Mouse (Mus musculus) left cerebral cortex, postnatal 36 days (tissue): ENCODE data around the gene Isyna1. TPM values are rescaled to one million over a fixed set of nuclear protein-coding genes. Genes with fewer than 3 reads are reported as not detected.
A peak's percentile ranks its signal among the peaks of the same experiment; 100 is the strongest.

Experiments used
- DNase-seq, 2 experiments: peaks; one replicate each; pipeline ENCODE4 v3.0.0; 2021 to 2022; ENCODE audit warnings: low spot score in 2 of 2, mixed read lengths in 1 of 2
- intact Hi-C: fragments of 180-260 bp; cut with DNase I; formaldehyde crosslinking; loops from one replicate; pipeline ENCODE4 v1.15.1; 2025
- total RNA-seq, 2 experiments: library from RNA; stranded (reverse); gene quantifications; 2 replicates each; pipeline ENCODE4 v1.2.3; 2021

Isyna1 gene
- total RNA-seq, 2 experiments from 2014 or later: 47.5 to 53.0 TPM

DNA sequence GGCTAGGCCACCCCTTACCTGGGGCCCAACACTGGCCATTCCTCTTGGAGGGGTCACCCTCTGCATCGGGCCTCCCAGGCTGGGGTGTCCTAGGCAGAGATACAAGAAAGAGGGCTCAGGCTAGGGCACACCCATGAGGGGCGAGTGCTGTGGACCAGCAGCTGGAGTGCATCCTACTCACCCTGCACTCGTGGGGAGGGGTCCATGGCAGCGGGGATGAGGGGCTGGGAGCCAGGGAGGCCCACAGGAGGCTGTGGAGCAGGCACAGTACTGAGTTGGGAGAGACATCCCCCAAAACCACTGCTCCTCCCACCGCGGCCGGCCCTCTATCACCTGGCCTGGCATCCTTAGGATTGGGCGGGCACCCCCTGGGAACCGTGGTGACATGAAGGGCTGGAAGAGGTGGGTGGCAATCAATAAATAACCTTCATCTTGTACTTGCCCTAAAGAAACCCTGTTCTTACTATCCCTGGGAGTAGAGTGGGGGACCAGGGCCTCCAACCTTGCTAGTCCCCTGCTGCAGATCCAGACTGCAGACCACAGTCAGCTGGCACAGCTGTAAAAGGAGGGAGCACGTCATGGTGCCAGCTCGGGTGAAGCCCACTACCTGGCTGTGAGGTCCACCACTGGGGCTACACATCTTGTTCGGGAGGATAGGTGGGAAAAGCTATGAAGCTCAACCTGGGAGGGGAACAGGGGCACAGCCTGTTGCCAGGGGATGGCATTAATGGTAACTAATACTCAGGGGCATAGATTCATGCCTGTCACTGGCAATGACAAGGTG, 5.5 kb downstream of the Isyna1 start:
- intact Hi-C loops: no loop called here
- DNase-seq: no peak

GRCm38 (mm10) chr8:70600473-70601270, 6.5 kb downstream of the Isyna1 start:
- no peak for DNase-seq
- intact Hi-C loops: no loop called here

GRCm38 (mm10) chr8:70601271-70601649, 7.1 kb downstream of the Isyna1 start:
- peak; percentile 78 to 83 for DNase-seq
- intact Hi-C loops: no loop called here

- intact Hi-C loops: no loop called here
- DNase-seq: no peak
Measured at GRCm38 (mm10) chr8:70602139-70602811, 8.1 kb downstream of the Isyna1 start.

- no peak for DNase-seq
- intact Hi-C loops: no loop called here
Measured at GRCm38 (mm10) chr8:70604558-70604957, 10.4 kb downstream of the Isyna1 start.

- DNase-seq: no peak
- intact Hi-C loops: no loop called here
Measured at GRCm38 (mm10) chr8:70605871-70606779, 12.0 kb downstream of the Isyna1 start.

GRCm38 (mm10) chr8:70606780-70607602, 12.8 kb downstream of the Isyna1 start:
- DNase-seq: no peak
- intact Hi-C loops: no loop called here

DNA sequence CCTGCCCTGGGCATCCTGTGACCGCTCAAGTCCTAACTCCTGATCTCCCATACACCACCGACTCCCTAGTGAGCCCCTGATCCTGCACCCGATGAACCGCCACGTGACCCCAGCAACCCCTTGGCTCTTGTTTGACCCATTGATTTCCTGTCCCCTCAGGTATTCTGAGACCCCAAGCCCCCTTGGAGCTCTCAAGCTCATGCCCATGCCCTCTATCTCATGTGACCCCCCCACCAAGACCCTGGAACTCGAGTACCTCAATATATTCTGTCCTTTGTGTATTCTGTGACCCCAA, 13.4 kb downstream of the Isyna1 start:
- intact Hi-C loops: no loop called here
- DNase-seq: no peak

- DNase-seq: peak; percentile 68 to 70
- intact Hi-C loops: no loop called here
Measured at GRCm38 (mm10) chr8:70607898-70608748, 13.9 kb downstream of the Isyna1 start.

DNA sequence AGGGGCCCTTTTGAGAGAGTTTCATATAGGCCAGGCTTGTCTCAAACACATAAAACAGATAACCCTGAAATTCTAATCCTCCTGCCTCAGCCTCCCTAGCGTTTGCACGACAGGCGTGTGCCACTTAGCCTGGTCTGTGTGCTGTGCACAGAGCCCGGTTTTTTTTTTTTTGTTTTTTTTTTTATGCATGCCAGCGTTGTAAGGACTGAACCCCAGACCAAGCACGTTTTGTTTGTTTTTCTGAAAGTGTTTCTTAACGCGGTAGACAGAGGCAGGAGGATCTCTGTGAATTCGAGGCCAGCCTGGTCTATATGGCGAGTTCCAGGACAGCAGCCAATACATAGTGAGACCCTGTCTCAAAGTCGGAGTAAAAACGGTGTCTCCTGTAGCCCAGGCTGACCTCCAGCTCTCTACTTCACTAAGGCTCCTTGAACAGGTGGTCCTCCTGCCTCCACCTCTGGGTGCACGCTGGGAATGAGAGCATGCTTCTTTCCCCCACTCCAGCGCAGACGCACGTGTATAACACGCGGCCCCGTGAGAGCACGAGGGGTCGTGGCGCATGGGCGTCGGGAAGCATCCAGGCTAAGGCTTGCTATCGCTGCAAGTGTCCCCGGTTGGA, 14.7 kb downstream of the Isyna1 start, which contains the start of gene Ssbp4:
TSS of gene Ssbp4 (minus strand) at position 124 of the 619 bp plus-strand sequence.
- intact Hi-C loops: no loop called here
- no peak for DNase-seq

DNA sequence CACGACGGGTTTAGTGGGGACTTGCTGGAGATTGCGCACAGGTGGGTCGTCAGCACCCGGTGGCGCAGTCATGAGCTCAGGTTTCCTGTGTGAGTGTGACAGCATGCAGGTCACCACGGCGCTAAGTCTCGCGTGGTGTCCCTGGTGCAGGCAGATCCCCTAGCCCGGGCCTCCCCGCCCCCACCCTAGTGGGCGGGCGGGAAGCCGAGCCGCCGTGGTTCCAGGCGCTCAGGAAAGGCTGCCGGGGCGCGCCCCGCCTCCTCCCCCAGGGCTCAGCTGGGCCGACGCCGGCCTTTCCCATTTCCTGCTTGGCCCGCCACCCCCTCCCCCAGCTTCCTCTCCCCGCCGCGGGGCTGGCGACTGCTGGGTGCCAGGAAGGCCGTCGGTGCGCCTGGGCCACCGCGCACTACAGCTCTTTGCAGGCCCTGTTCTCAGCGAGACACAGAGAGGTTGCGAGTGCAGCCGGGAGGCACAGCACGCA, 15.2 kb downstream of the Isyna1 start:
- DNase-seq: peak; percentile 70 to 71
- intact Hi-C loops: no loop called here

DNA sequence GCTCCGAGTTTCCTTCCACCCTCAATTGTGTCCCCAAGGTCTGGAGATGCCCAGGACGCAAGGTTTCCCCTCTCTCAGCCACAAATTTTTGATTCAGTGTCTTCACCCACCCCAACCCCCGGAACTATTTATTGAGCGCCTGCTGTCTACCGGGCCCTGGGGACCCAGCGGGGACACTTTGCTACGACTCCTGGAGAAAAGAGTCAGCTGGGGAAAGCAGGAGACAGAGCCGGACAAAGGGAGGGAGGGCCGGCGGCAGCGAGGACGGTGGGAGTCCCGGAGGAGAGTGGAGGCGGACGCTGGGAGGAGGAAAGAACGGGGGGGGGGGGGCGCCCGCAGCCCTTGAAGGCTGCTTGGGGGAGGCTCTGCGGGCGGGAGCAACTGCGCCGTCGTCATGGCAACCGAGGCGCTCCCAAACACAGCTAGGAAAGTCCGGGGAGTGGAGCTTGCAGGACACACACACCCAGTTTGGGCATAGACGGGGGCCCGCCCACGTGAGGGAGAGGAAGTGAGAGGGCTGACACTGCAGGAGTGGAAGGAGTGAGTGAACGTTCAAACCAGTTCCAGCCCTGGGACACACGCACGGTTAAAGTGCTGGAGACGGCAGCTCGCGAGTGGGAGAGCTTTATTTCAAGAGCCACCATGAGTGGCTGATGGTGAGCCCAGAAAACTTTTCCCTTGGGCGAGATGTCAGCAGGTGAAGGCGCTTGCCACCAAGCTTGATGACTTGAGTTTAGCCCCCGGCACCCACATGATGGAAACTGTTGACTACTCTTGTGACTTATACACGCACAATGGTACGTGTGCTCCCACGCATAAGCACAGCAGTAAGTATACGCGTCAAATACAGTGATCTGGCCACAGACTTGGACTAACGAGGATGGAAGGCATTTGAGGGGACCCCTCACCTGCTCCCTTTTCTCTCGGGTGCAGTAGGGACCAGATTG, 15.9 kb downstream of the Isyna1 start:
- intact Hi-C loops: loop anchor here (5.0 kb wide), 2 partner anchors 92 to 147 kb away; partner anchors contain the start of gene Iqcn

DNA sequence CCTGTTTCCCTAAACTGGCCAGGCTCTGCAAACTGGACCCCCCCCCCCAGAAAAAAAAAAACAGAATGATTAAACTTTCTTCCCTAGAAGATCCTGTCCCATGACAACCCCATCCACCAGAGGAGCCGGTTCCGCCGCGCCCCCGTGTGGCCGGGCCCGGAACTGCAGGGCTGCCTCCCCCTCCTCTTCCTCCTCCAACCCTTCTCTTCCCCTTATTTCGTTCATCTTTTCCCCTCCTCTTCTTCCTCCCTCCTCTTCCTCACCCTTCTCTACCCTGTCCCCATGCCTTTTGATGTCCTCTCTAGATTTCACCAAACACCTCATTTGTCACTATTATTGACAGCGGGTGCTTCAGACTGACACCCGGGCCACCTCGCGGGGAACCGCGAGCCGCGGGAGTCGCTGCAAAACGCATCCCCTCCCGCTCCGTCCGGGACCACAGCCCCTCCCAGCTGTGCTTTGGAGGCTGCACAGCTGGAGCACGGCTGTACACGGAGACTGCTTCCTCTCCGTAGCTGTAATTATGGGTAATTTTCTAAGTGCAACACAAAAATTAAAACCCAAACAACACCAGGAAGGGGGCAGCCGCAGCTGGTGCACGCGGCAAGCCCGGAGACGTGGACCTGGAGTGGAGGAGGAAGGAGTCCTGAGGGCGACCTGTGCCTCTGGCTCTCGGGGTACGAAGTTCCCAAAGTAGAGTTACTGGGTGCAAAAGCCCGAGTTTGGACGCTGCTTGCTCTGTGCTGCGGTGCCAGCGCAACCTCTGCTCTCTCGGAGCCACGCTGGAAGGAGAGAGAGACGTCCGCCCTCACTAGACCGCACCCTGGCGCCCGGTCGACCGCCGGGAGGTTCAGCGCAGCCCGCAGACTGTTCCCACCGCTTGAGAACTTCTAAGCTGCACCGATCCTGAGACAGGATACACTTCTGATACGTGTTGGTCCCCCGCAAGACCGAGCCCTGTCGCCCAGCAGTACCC, 16.9 kb downstream of the Isyna1 start:
- intact Hi-C loops: loop anchor here (5.0 kb wide), 2 partner anchors 91 to 146 kb away; partner anchors contain the start of gene Iqcn
- peak in 1 of 2 experiments; percentile 66 for DNase-seq

More for the DNA sequence above, 15.9 kb downstream of the Isyna1 start:
- peak; percentile 86 to 88 for DNase-seq

DNA sequence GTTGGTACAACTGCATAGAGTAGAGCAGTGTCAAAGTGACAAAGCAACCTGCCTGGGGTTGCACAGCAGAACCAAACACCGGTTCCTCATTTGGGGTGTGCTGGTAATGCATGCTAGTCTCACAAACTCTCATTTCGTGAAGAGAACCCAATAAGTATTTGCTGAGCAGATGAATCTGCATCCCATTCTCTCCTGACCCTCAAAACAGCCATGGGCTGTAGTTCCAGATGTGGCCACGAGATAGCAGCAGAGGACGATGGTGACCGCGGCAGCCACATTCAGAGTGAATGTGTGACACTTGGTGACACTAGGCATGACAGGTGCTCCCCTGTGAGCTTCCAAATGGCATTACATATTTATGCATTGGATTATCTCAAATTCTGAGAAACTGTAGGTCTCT, 17.7 kb downstream of the Isyna1 start:
- peak; percentile 77 to 84 for DNase-seq
- intact Hi-C loops: loop anchor here (5.0 kb wide), 2 partner anchors 90 to 145 kb away; partner anchors contain the start of gene Iqcn

- no peak for DNase-seq
- intact Hi-C loops: loop anchor here (5.0 kb wide), 2 partner anchors 89 to 144 kb away; partner anchors contain the start of gene Iqcn
Measured at GRCm38 (mm10) chr8:70613763-70614162, 19.6 kb downstream of the Isyna1 start.
